Mouse (Mus musculus) liver, postnatal 0 days (tissue): Measurements from ENCODE around the gene H2-M10.6. TPM values are rescaled to one million over a fixed set of nuclear protein-coding genes. Genes with fewer than 3 reads are reported as not detected.

Experiments
- ATAC-seq: fragments of 200-750 bp; cut with Nextera tagmentation; 2 replicates; pipeline ENCODE4 v1.8.0; 2017; ENCODE audit warnings: mild to moderate bottlenecking, moderate library complexity
- DNase-seq: peaks from one replicate; pipeline ENCODE4 v3.0.0-alpha.2; 2016
- H3K27ac ChIP-seq: fragments of 300-500 bp; sonication (generic); 2 replicates; pipeline ENCODE4 v1.5.1; 2014; ENCODE audit warnings: antibody characterized with exemption, moderate library complexity, mild to moderate bottlenecking, low read depth
- H3K27me3 ChIP-seq: fragments of 300-500 bp; sonication (generic); 2 replicates; pipeline ENCODE4 v1.6.1; 2014; ENCODE audit warnings: low read length, control low read depth, mixed read lengths; ENCODE audit not compliant: insufficient read depth
- H3K36me3 ChIP-seq: fragments of 300-500 bp; sonication (generic); replicated peaks from 2 replicates; pipeline ENCODE4 v1.6.1; 2014; ENCODE audit warnings: mild to moderate bottlenecking, control low read depth, low read length, moderate library complexity, mixed read lengths; ENCODE audit not compliant: insufficient read depth
- H3K4me1 ChIP-seq: fragments of 300-500 bp; sonication (generic); 2 replicates; pipeline ENCODE4 v1.6.1; 2014; ENCODE audit warnings: antibody characterized with exemption, mild to moderate bottlenecking, control low read depth; ENCODE audit not compliant: insufficient read depth
- H3K4me2 ChIP-seq: fragments of 300-500 bp; sonication (generic); 2 replicates; pipeline ENCODE4 v1.6.1; 2014; ENCODE audit warnings: low read depth, mild to moderate bottlenecking, low read length, moderate library complexity, mixed read lengths
- H3K4me3 ChIP-seq: fragments of 300-500 bp; sonication (generic); 2 replicates; pipeline ENCODE4 v1.5.1; 2014; ENCODE audit warnings: low read depth, low read length
- H3K9ac ChIP-seq: fragments of 300-500 bp; sonication (generic); replicated peaks from 2 replicates; pipeline ENCODE4 v1.6.1; 2014; ENCODE audit warnings: mild to moderate bottlenecking, moderate library complexity
- H3K9me3 ChIP-seq: fragments of 300-500 bp; sonication (generic); 2 replicates; pipeline ENCODE4 v1.6.1; 2016; ENCODE audit warnings: mild to moderate bottlenecking, control low read depth, low read length, mixed read lengths
- CTCF ChIP-seq: sonication (generic); IDR thresholded peaks from 2 replicates; pipeline ENCODE4 v1.5.1; 2016; ENCODE audit warnings: antibody characterized with exemption, low read depth
- EP300 ChIP-seq: IDR thresholded peaks from 2 replicates; pipeline ENCODE4 v1.6.1; 2016; ENCODE audit warnings: antibody characterized with exemption, low read depth, mild to moderate bottlenecking
- WGBS: fragments of 180-500 bp; shearing (Covaris S2); extraction: QIAGEN DNeasy Blood & Tissue Kit; methylation state at CpG from one replicate; pipeline ENCODE4 v1.1.7; 2014; ENCODE audit not compliant: insufficient replicate concordance; 5-methylcytosine and 5-hydroxymethylcytosine counted together
- polyA plus RNA-seq: library from polyadenylated mRNA; unstranded; fragments of >200 nt; fragmentation: Nextera tagmentation; extraction: Ambion mirVana; gene quantifications from 2 replicates; pipeline ENCODE4 v1.2.1, GENCODE M21; 2015

H2-M10.6 gene
- polyA plus RNA-seq, 1 experiment from 2014 or later = not detected

DNA sequence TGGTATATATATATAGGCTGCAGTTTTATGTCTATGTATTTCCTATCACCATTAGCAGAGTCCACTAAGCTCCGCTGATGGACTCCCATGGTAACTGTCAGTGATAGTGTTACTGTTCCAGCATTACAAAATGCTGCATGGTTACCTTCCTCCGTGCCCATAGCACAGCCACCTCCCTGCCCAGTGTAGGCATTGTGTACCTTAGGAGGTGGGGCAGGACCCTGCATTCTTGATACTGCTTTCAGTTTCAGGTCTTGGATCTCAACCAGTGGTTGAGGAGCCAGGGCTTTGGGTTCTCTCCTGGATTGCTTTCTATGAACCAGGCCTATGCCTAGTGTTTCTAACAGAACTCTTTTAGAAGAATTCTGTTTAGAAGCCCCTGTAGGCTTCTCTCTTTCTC, 38.0 kb downstream of the H2-M10.6 start:
- Histone ChIP-seq H3K27me3 (no peaks in the 10 kb centered on the region), H3K9me3 (no peaks in the 10 kb centered on the region), H3K4me1 (peaks cover 9% of the 10 kb centered on the region; the same call in 1 of the 2 replicates), H3K4me3 (no peak overlapping the region), H3K9ac (no peak overlapping the region), H3K27ac (no peak overlapping the region), H3K4me2 (no peak overlapping the region), H3K36me3 (peaks cover 17% of the 10 kb centered on the region)
- no peak for ATAC-seq
- DNase-seq = no peak
- WGBS = 70% methylated on average over 2 of the region's 2 CpGs
- no peak for TF ChIP-seq CTCF
- no peak for TF ChIP-seq EP300

DNA sequence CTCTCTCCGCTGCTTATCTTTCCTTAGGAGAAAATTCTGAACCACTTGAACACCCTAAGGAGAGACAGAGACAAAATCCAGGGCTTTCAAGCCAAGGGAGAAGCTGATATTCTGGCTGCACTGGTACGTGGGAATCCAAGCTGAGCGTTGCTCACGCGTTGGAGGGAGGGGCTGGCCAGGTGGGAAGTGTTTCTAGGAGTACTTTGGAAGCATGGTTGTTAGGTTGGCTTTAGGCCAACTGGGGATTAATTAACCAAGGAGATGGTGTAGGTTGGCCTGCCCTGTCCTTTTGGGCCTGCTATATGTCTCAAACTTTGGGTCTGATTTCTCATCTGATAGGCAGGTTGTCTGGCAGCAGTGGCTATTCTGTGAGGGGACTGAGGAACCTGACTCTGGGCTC, 39.2 kb downstream of the H2-M10.6 start:
- H3K36me3 ChIP-seq = peaks cover 22% of the 10 kb centered on the region
- WGBS = 67% methylated on average over 5 of the region's 5 CpGs
- DNase-seq (no peak), ATAC-seq (peak; percentile 38; the same call in 1 of the 2 replicates)
- H3K4me3 ChIP-seq = no peak overlapping the region
- no peak overlapping the region for H3K4me2 ChIP-seq
- no peak overlapping the region for H3K27ac ChIP-seq
- no peaks in the 10 kb centered on the region for H3K27me3 ChIP-seq
- H3K9ac ChIP-seq = no peak overlapping the region
- no peak for TF ChIP-seq EP300
- H3K9me3 ChIP-seq = no peaks in the 10 kb centered on the region
- H3K4me1 ChIP-seq = peaks cover 6% of the 10 kb centered on the region; the same call in 1 of the 2 replicates

DNA sequence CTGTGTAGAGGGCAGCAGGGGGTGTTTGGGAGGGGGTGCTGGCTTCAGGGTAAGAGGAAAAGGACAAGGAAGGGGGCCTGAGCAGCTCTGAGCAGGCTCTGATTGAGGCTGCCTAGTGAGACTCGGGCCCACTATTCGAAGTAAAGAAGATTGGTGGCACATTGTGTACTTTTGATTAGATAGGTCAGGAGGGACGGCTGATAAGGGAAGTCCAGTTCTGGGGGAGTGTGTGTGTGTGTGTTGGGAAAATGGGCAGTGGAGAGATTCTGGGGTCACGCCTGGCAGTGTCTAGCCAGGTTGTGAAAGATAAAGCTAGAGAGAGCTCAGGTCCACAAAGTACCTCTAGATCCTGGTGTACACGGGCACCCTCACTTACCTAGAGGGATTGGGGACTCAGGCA, 39.7 kb downstream of the H2-M10.6 start:
- H3K4me2 ChIP-seq = no peak overlapping the region
- H3K4me1 ChIP-seq = peaks cover 6% of the 10 kb centered on the region; the same call in 1 of the 2 replicates
- DNase-seq (no peak), ATAC-seq (0 out of 2 replicates have a peak, but pooled peaks have one; percentile 19)
- peaks cover 25% of the 10 kb centered on the region for H3K36me3 ChIP-seq
- WGBS = 50% methylated on average over 5 of the region's 5 CpGs
- TF ChIP-seq CTCF (no peak), EP300 (no peak)
- no peak overlapping the region for H3K4me3 ChIP-seq
- no peaks in the 10 kb centered on the region for H3K27me3 ChIP-seq
- no peak overlapping the region for H3K9ac ChIP-seq
- H3K9me3 ChIP-seq = no peaks in the 10 kb centered on the region
- no peak overlapping the region for H3K27ac ChIP-seq

DNA sequence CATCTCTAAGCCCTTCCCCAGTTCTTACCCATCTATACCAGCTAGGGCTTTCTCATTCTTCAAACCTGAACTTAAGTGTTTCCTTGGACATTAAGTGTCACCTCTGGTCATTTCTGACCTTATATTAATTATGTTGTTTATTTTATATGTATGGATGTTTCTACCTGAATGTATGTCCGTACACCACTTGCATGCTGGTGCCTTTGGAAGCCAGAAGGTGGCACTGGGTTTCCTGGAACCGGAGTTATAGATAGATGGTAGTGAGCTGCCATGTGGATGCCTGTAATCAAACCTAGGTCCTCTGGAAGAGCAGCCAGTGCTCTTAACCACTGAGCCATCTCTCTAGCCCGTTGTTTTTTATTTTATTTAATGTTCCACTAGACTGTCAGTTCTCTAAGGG, 43.5 kb downstream of the H2-M10.6 start:
- no peak for ATAC-seq
- DNase-seq = no peak
- H3K4me3 ChIP-seq = no peak overlapping the region
- H3K27me3 ChIP-seq = no peaks in the 10 kb centered on the region
- H3K27ac ChIP-seq = no peak overlapping the region
- H3K4me2 ChIP-seq = no peak overlapping the region
- no peak overlapping the region for H3K9ac ChIP-seq
- 86% methylated on average over 3 of the region's 3 CpGs for WGBS
- peaks cover 45% of the 10 kb centered on the region for H3K36me3 ChIP-seq
- H3K9me3 ChIP-seq = no peaks in the 10 kb centered on the region
- H3K4me1 ChIP-seq = peaks cover 6% of the 10 kb centered on the region; the same call in 1 of the 2 replicates
- peak; percentile 56 for TF ChIP-seq CTCF
- TF ChIP-seq EP300 = no peak

DNA sequence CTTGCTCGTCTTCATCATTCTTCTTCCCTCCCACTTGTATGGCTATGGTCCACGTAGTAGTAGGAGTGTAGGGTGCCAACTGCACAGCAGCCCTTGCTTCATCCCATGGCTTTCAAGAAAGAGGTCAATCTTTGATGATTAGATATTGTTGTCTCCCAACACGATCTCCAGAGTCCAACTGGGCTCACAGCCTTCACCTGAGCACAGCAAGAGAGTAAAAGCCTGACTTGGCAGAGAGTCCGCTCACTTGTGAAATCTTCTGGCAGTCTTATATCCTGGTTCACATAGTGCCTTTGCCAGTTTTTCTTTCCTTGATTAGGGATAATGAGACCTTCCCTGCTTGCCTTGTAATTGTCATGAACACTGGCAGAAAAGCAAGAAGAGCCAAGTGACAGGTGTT, 44.3 kb downstream of the H2-M10.6 start:
- no peak overlapping the region for H3K27ac ChIP-seq
- TF ChIP-seq EP300 (no peak), CTCF (no peak)
- H3K36me3 ChIP-seq = peaks cover 45% of the 10 kb centered on the region
- no peak overlapping the region for H3K9ac ChIP-seq
- H3K9me3 ChIP-seq = no peaks in the 10 kb centered on the region
- H3K4me2 ChIP-seq = no peak overlapping the region
- DNase-seq = no peak
- no peak overlapping the region for H3K4me3 ChIP-seq
- WGBS = 85% methylated on average over 4 of the region's 4 CpGs
- H3K27me3 ChIP-seq = no peaks in the 10 kb centered on the region
- ATAC-seq = no peak
- H3K4me1 ChIP-seq = peaks cover 3% of the 10 kb centered on the region; the same call in 1 of the 2 replicates

DNA sequence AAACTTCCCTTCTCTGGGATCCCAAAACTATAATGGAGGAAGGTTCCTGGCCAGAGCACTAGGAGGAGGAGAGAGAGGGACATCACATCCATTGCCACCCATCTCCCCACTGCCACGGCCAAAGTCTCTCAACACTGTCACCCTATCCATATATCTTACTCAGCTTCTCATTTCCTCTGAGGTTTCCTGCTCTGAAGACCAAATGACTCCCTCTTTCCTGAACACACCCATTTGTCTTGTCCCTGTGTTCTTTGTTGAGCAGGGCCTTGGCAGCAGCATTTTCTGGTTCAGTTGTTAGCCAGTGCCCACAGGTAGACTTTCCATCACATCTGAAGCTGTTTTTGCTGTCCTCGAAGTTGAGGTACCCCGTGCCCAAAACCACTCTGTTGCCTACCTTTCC, 46.2 kb downstream of the H2-M10.6 start:
- Histone ChIP-seq H3K9me3 (no peaks in the 10 kb centered on the region), H3K27me3 (no peaks in the 10 kb centered on the region), H3K9ac (no peak overlapping the region), H3K4me3 (no peak overlapping the region), H3K4me2 (no peak overlapping the region), H3K4me1 (no peaks in the 10 kb centered on the region), H3K36me3 (peaks cover 33% of the 10 kb centered on the region), H3K27ac (no peak overlapping the region)
- ATAC-seq (no peak), DNase-seq (no peak)
- no peak for TF ChIP-seq CTCF
- no peak for TF ChIP-seq EP300
- 65% methylated on average over 3 of the region's 3 CpGs for WGBS

DNA sequence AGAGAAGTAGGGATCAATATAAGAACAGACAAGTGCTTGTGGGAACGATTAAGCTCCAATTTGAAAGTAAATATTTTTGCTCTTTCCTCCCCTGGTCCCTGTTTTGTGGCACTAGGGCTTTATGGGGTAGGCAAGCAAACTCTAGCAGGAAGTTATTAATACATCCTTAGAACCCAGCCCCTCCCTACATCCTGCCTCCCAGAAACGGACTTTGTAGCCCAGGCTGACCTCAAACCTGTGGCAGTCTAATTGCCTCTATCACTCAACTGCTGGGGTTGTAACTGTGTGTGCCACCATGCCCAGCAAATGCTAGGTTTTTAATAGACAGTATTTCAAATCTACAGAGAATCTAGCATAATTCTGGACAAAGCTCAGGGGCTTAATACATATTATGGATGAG, 49.7 kb downstream of the H2-M10.6 start:
- TF ChIP-seq CTCF (no peak), EP300 (no peak)
- Histone ChIP-seq H3K36me3 (peaks cover 19% of the 10 kb centered on the region), H3K4me3 (no peak overlapping the region), H3K9ac (no peak overlapping the region), H3K27ac (no peak overlapping the region), H3K4me1 (peaks cover 1% of the 10 kb centered on the region), H3K4me2 (no peak overlapping the region), H3K27me3 (peaks cover 14% of the 10 kb centered on the region; the same call in 1 of the 2 replicates), H3K9me3 (no peaks in the 10 kb centered on the region)
- WGBS = 23% methylated on average over 2 of the region's 2 CpGs
- ATAC-seq (no peak), DNase-seq (no peak)

Other genes starting within 250 kb of the H2-M10.6 start
- not detected in 2 replicates for gene H2-M9, start 169.5 kb upstream of the H2-M10.6 start, polyA plus RNA-seq
- gene H2-M1, start 140.0 kb upstream of the H2-M10.6 start, polyA plus RNA-seq = not detected in 2 replicates
- gene H2-M10.5, start 39.3 kb upstream of the H2-M10.6 start, polyA plus RNA-seq = not detected in 2 replicates
- gene Trim26, start 25.0 kb downstream of the H2-M10.6 start, polyA plus RNA-seq = 16.8 and 19.1 TPM in 2 replicates
- 0.12 TPM in 1 of 2 replicates, not detected in the other for gene Trim15, start 55.0 kb downstream of the H2-M10.6 start, polyA plus RNA-seq
- gene Trim10, start 57.4 kb downstream of the H2-M10.6 start, polyA plus RNA-seq = 85.7 and 86.7 TPM in 2 replicates
- not detected in 2 replicates for gene Trim40, start 78.0 kb downstream of the H2-M10.6 start, polyA plus RNA-seq
- not detected in 2 replicates for gene Trim31, start 85.9 kb downstream of the H2-M10.6 start, polyA plus RNA-seq
- 0.11 TPM in 1 of 2 replicates, not detected in the other for gene Rnf39, start 130.7 kb downstream of the H2-M10.6 start, polyA plus RNA-seq
- 39.9 and 41.7 TPM in 2 replicates for gene Ppp1r11, start 139.6 kb downstream of the H2-M10.6 start, polyA plus RNA-seq
- gene Znrd1, start 146.4 kb downstream of the H2-M10.6 start, polyA plus RNA-seq = 19.3 and 23.7 TPM in 2 replicates
- 4.1 and 5.6 TPM in 2 replicates for gene Znrd1as, start 146.4 kb downstream of the H2-M10.6 start, polyA plus RNA-seq
- gene 2410137M14Rik, start 169.1 kb downstream of the H2-M10.6 start, polyA plus RNA-seq = not detected in 2 replicates
- gene H2-M5, start 177.4 kb downstream of the H2-M10.6 start, polyA plus RNA-seq = 0.04 TPM in 1 of 2 replicates, not detected in the other
- gene Zfp57, start 189.0 kb downstream of the H2-M10.6 start, polyA plus RNA-seq = 1.4 and 2.3 TPM in 2 replicates
- not detected in 2 replicates for gene Mog, start 211.2 kb downstream of the H2-M10.6 start, polyA plus RNA-seq
- gene Gabbr1, start 233.8 kb downstream of the H2-M10.6 start, polyA plus RNA-seq = 0.41 and 0.46 TPM in 2 replicates